Mouse (Mus musculus): ENCODE results near the gene Krt71. TPM values are rescaled to one million over a fixed set of nuclear protein-coding genes. Genes with fewer than 3 reads are reported as not detected.

Krt71 gene
- polyA plus RNA-seq, 2 experiments = not detected

DNA sequence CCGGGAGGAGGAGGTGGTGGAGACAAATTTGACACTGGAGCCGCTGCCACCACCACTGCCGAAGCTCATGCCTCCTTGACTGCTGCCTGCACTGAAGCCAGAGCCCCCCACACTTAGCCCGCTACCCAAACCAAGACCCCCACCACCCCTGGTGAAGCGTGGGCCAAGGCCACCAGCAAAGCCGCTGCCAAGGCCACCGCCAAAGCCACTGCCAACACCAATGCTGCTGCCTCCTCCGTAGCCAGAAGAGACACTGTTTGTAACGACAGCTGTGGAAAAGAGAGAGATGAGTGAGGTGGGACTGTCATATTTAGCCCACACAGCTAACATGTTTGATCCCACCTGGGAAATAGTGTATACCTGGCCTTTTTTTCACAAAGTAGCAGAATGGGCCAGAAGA, 35.5 kb downstream of the Krt71 start:
- H3K4me3 ChIP-seq (ENCODE audit: insufficient read depth in 1 of 2, low read depth in 2 of 2, low read length in 2 of 2) = no peak overlapping the region
- no peaks in the 10 kb centered on the region for H3K27me3 ChIP-seq (ENCODE audit: control insufficient read depth, insufficient read depth, low read length)
- no peak overlapping the region for H3K9ac ChIP-seq (replicated peaks)
- H3K27ac ChIP-seq = no peak overlapping the region
- H3K4me1 ChIP-seq (replicated peaks; ENCODE audit: control insufficient read depth in 2 of 2, insufficient read depth in 2 of 2, low read length in 1 of 2) = no peaks in the 10 kb centered on the region
- 68% methylated on average over 9 of the region's 9 CpGs for whole genome bisulfite sequencing (ENCODE audit: insufficient replicate concordance)
- TF ChIP-seq EP300 (IDR thresholded peaks at IDR 0.05; ENCODE audit: low read depth) (no peak), CTCF (IDR thresholded peaks at IDR 0.05; ENCODE audit: low read depth) (no peak)
- H3K36me3 ChIP-seq (replicated peaks; ENCODE audit: control insufficient read depth, insufficient read depth, low read depth) = no peaks in the 10 kb centered on the region
- no peaks in the 10 kb centered on the region for H3K9me3 ChIP-seq (ENCODE audit: control insufficient read depth, low read length)
- ATAC-seq (ENCODE audit: insufficient read depth) (no peak), DNase-seq (ENCODE audit: low read depth in 3 of 3, low spot score in 3 of 3) (no peak)
- no peak overlapping the region for H3K4me2 ChIP-seq (ENCODE audit: low read depth)

DNA sequence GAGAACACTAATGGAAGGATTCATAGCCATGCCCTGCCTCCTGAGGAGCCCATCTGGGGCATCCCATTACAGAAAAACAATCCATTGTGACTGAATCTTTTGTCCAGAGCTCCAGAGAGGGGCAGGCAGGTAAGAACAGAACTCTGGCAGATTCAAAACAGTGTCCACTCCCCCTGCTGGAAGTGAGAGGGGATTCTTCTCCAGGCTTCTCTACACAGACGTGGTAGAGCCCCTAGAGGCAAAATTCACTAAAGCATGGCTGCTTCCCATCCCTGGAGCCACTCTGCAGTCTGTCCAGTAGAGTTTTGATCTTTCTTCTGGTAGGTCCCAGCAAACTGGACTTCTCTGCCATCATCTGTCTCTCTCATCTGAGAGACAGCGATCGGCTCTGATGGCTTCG, 38.8 kb downstream of the Krt71 start:
- Histone ChIP-seq H3K4me1 (replicated peaks; ENCODE audit: control insufficient read depth in 2 of 2, insufficient read depth in 2 of 2, low read length in 1 of 2) (no peaks in the 10 kb centered on the region), H3K4me3 (ENCODE audit: insufficient read depth in 1 of 2, low read depth in 2 of 2, low read length in 2 of 2) (no peak overlapping the region), H3K27me3 (ENCODE audit: control insufficient read depth, insufficient read depth, low read length) (no peaks in the 10 kb centered on the region), H3K4me2 (ENCODE audit: low read depth) (no peak overlapping the region), H3K9me3 (ENCODE audit: control insufficient read depth, low read length) (no peaks in the 10 kb centered on the region), H3K36me3 (replicated peaks; ENCODE audit: control insufficient read depth, insufficient read depth, low read depth) (no peaks in the 10 kb centered on the region), H3K9ac (replicated peaks) (no peak overlapping the region), H3K27ac (no peak overlapping the region)
- no peak for ATAC-seq (ENCODE audit: insufficient read depth)
- 60% methylated on average over 4 of the region's 4 CpGs for WGBS (ENCODE audit: insufficient replicate concordance)
- TF ChIP-seq CTCF (IDR thresholded peaks at IDR 0.05; ENCODE audit: low read depth) (0 out of 2 replicates have a peak, but pooled peaks have one; percentile 19), EP300 (IDR thresholded peaks at IDR 0.05; ENCODE audit: low read depth) (no peak)
- no peak for DNase-seq (ENCODE audit: low read depth in 3 of 3, low spot score in 3 of 3)

DNA sequence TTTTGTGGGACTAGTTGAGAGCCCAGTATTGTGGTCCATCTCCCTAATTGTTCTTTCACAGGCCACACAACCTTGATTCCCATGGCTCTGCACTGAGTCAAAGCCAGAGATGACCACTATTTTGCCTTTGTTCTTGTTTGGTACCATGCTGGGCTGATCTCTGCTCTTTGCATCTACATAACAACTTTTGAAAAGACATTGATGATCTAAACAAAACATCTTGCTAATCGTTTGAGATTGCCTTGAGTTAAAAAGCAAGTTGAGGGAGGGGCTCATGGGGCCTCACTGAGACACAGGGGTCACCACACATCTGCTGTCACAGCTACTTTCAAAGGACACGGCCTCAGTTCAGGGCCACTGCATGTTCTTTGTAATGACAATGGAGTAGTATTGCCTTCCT, 40.5 kb downstream of the Krt71 start:
- ATAC-seq (ENCODE audit: insufficient read depth) (no peak), DNase-seq (ENCODE audit: low read depth in 3 of 3, low spot score in 3 of 3) (no peak)
- Histone ChIP-seq H3K27ac (no peak overlapping the region), H3K4me1 (replicated peaks; ENCODE audit: control insufficient read depth in 2 of 2, insufficient read depth in 2 of 2, low read length in 1 of 2) (no peaks in the 10 kb centered on the region), H3K36me3 (replicated peaks; ENCODE audit: control insufficient read depth, insufficient read depth, low read depth) (no peaks in the 10 kb centered on the region), H3K4me2 (ENCODE audit: low read depth) (no peak overlapping the region), H3K4me3 (ENCODE audit: insufficient read depth in 1 of 2, low read depth in 2 of 2, low read length in 2 of 2) (no peak overlapping the region), H3K9ac (replicated peaks) (no peak overlapping the region), H3K9me3 (ENCODE audit: control insufficient read depth, low read length) (no peaks in the 10 kb centered on the region), H3K27me3 (ENCODE audit: control insufficient read depth, insufficient read depth, low read length) (no peaks in the 10 kb centered on the region)
- no peak for TF ChIP-seq CTCF (IDR thresholded peaks at IDR 0.05; ENCODE audit: low read depth)
- TF ChIP-seq EP300 (IDR thresholded peaks at IDR 0.05; ENCODE audit: low read depth) = no peak
- 32% methylated on average over 2 of the region's 2 CpGs for WGBS (ENCODE audit: insufficient replicate concordance)

DNA sequence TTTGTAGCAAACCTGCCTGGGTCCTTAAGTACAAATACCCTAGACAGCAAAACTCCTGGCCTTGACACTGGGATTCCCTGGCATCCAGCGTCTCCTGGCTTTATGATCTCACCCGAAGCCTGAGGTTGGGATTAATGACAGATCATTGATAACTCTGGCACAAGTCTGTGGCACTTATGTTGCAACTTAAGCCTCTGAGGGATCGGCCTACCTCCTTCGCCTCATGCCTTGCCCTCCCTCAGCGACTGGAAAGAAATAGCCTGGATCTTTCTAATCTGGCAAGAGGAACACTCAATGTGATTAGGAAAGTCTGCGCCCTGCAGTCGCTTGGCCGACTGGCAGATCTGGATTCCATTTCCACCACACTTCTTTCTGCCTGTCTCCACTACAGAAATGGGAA, 43.0 kb downstream of the Krt71 start:
- no peak for TF ChIP-seq EP300 (IDR thresholded peaks at IDR 0.05; ENCODE audit: low read depth)

DNA sequence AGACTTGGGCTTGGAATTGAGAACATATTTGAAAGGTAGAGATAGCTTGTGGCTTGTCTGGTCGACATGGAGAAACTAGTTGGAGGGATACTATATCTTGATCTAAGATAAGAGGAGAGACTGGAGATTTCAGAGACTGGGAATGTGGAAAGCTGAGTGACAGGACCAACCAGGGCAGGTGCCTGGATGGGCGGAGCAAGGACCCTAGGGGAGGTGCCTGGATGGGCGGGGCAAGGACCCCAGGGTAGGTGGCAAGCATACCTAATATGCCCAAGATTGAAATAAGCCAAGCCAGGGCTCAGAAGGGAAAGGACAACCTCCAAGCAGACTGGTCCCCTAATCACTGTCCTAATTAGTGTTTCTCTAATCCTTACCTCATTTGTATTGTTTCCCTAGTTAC, 43.7 kb downstream of the Krt71 start:
- Histone ChIP-seq H3K9ac (replicated peaks) (no peak overlapping the region), H3K9me3 (ENCODE audit: control insufficient read depth, low read length) (no peaks in the 10 kb centered on the region), H3K27ac (no peak overlapping the region), H3K27me3 (ENCODE audit: control insufficient read depth, insufficient read depth, low read length) (no peaks in the 10 kb centered on the region), H3K36me3 (replicated peaks; ENCODE audit: control insufficient read depth, insufficient read depth, low read depth) (no peaks in the 10 kb centered on the region), H3K4me3 (ENCODE audit: insufficient read depth in 1 of 2, low read depth in 2 of 2, low read length in 2 of 2) (no peak overlapping the region), H3K4me1 (replicated peaks; ENCODE audit: control insufficient read depth in 2 of 2, insufficient read depth in 2 of 2, low read length in 1 of 2) (no peaks in the 10 kb centered on the region), H3K4me2 (ENCODE audit: low read depth) (no peak overlapping the region)
- ATAC-seq (ENCODE audit: insufficient read depth) = no peak
- TF ChIP-seq EP300 (IDR thresholded peaks at IDR 0.05; ENCODE audit: low read depth) (no peak), CTCF (IDR thresholded peaks at IDR 0.05; ENCODE audit: low read depth) (no peak)
- WGBS (ENCODE audit: insufficient replicate concordance) = 25% methylated on average over 3 of the region's 3 CpGs
- no peak for DNase-seq (ENCODE audit: low read depth in 3 of 3, low spot score in 3 of 3)

More for the DNA sequence above, 43.0 kb downstream of the Krt71 start:
- Histone ChIP-seq H3K27me3 (ENCODE audit: control insufficient read depth, insufficient read depth, low read length) (no peaks in the 10 kb centered on the region), H3K9ac (replicated peaks) (no peak overlapping the region), H3K4me3 (ENCODE audit: insufficient read depth in 1 of 2, low read depth in 2 of 2, low read length in 2 of 2) (no peak overlapping the region), H3K36me3 (replicated peaks; ENCODE audit: control insufficient read depth, insufficient read depth, low read depth) (no peaks in the 10 kb centered on the region), H3K9me3 (ENCODE audit: control insufficient read depth, low read length) (no peaks in the 10 kb centered on the region), H3K4me2 (ENCODE audit: low read depth) (no peak overlapping the region), H3K27ac (no peak overlapping the region), H3K4me1 (replicated peaks; ENCODE audit: control insufficient read depth in 2 of 2, insufficient read depth in 2 of 2, low read length in 1 of 2) (no peaks in the 10 kb centered on the region)
- WGBS (ENCODE audit: insufficient replicate concordance) = 55% methylated on average over 8 of the region's 8 CpGs
- no peak for ATAC-seq (ENCODE audit: insufficient read depth)
- DNase-seq (ENCODE audit: low read depth in 3 of 3, low spot score in 3 of 3) = no peak

All from liver, embryonic 14.5 days (tissue).